19 mouse cellular contexts compared by ENCODE assay signal in the genomic region with DNA sequence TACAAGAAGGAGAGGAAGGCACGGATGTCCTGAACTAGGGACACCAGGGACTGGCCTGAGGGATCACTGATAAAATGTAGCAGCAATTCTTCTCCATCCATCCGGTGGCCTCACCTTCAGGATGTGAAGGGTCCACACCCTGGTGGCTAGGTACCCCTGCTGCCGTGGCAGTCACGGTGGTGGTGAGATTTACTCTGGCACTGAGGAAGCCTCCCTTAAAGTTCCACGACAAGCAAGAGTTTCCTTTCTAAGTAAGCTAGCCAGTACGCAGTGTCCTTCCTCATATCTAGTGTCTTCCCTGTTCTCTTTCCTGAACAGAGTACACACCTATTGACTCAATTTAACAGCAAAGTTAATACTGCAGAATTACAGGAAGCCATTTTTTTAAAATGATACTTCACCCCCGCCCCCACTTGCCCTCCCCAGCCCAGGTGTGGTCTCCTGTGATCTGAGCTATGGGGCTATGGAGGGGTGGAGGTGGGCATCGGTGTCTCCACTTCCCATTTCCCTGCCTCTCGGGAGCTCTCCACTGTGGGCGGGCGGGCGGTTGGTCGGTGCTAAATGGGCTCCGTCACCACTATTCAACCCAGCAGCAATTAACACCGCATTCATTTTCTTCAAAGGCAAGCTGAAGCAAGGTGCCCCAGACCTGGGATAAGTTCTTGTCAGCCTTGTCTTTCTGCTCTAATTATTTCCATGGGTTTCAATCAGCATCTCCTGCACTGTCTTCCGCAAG.
DNase-seq lines count a peak whose midpoint lies in the region; ATAC-seq lines count a peak whose summit lies in the region.
"Had no signal": no experiment of that assay in that cellular context is flagged by ENCODE, and none has a peak within 500 bp of the region (broad histone marks: within the 10 kb centered on the region; RNA-seq: fewer than 3 reads in every experiment).

No protein-coding gene starts in this region.

- 44% methylated on average over 16 of the region's 16 CpGs for WGBS in kidney, embryonic 15.5 days
- 52% methylated on average over 16 of the region's 16 CpGs for WGBS in neural tube, embryonic 13.5 days
- 44% methylated on average over 16 of the region's 16 CpGs for WGBS in forebrain, embryonic 14.5 days

- no peak for ATAC-seq in kidney, embryonic 15.5 days (replicated peaks; ENCODE audit: low FRiP score)
- ATAC-seq in neural tube, embryonic 13.5 days (ENCODE audit: low read depth): no peak
- ATAC-seq in forebrain, embryonic 14.5 days: no peak

- H3K4me2 ChIP-seq in kidney, embryonic 15.5 days: peak overlapping the region; percentile 49; the same call in 1 of the 2 replicates
- H3K4me2 ChIP-seq in neural tube, embryonic 13.5 days: 0 out of 2 replicates have a peak overlapping the region, but pooled peaks have one; percentile 25
- H3K4me2 ChIP-seq in forebrain, embryonic 14.5 days (ENCODE audit: low read length): 0 out of 2 replicates have a peak overlapping the region, but pooled peaks have one; percentile 4
- H3K4me2 ChIP-seq: embryonic facial prominence, embryonic 15.5 days; hindbrain, embryonic 13.5 days; liver, embryonic 11.5 days had no signal

- H3K27ac ChIP-seq in kidney, embryonic 15.5 days: no peak overlapping the region
- H3K27ac ChIP-seq in neural tube, embryonic 13.5 days (replicated peaks): no peak overlapping the region
- no peak overlapping the region for H3K27ac ChIP-seq in forebrain, embryonic 14.5 days (ENCODE audit: low read depth, low read length)
- H3K27ac ChIP-seq: embryonic facial prominence, embryonic 15.5 days; heart, embryonic 10.5 days; hindbrain, embryonic 13.5 days had no signal

- peaks cover 18% of the 10 kb centered on the region; the same call in 1 of the 2 replicates for H3K27me3 ChIP-seq in kidney, embryonic 15.5 days
- no peaks in the 10 kb centered on the region for H3K27me3 ChIP-seq in neural tube, embryonic 13.5 days
- H3K27me3 ChIP-seq in forebrain, embryonic 14.5 days (replicated peaks; ENCODE audit: control insufficient read depth, insufficient read depth, low read length): no peaks in the 10 kb centered on the region
- H3K27me3 ChIP-seq: embryonic facial prominence, embryonic 15.5 days; hindbrain, embryonic 13.5 days had no signal

- H3K9me3 ChIP-seq in kidney, embryonic 15.5 days (replicated peaks): no peaks in the 10 kb centered on the region
- no peaks in the 10 kb centered on the region for H3K9me3 ChIP-seq in neural tube, embryonic 13.5 days
- H3K9me3 ChIP-seq in forebrain, embryonic 14.5 days (replicated peaks; ENCODE audit: control insufficient read depth, low read length): no peaks in the 10 kb centered on the region
- H3K9me3 ChIP-seq: embryonic facial prominence, embryonic 15.5 days; heart, embryonic 10.5 days; hindbrain, embryonic 13.5 days had no signal

- H3K9ac ChIP-seq in kidney, embryonic 15.5 days: no peak overlapping the region
- no peak overlapping the region for H3K9ac ChIP-seq in neural tube, embryonic 13.5 days
- H3K9ac ChIP-seq in forebrain, embryonic 14.5 days (ENCODE audit: low read length): no peak overlapping the region
- H3K9ac ChIP-seq: embryonic facial prominence, embryonic 15.5 days; hindbrain, embryonic 13.5 days had no signal

- no peak for DNase-seq in kidney, postnatal 10 days
- DNase-seq in neural tube, embryonic 10.5 days (ENCODE audit: extremely low spot score, low spot score): no peak
- peak; percentile 46 for DNase-seq in forebrain, embryonic 14.5 days (ENCODE audit: low spot score)
- no peak for DNase-seq in right cerebral cortex, postnatal 36 days (ENCODE audit: low spot score in 2 of 2)
- DNase-seq in ovary, postnatal 36 days (ENCODE audit: low spot score): no peak
- DNase-seq: adrenal gland, postnatal 25 days; cerebellum, adult 9-11 months; heart, postnatal 14 days; kidney, postnatal 25 days; layer of hippocampus, postnatal 36 days; left cerebral cortex, postnatal 4 days; lung, adult 2 months; right cerebral cortex, postnatal 4 days had no signal

- H3K36me3 ChIP-seq in kidney, embryonic 15.5 days: no peaks in the 10 kb centered on the region
- H3K36me3 ChIP-seq in neural tube, embryonic 13.5 days: no peaks in the 10 kb centered on the region
- no peaks in the 10 kb centered on the region for H3K36me3 ChIP-seq in forebrain, embryonic 14.5 days (ENCODE audit: control insufficient read depth, insufficient read depth, low read length)
- H3K36me3 ChIP-seq: embryonic facial prominence, embryonic 15.5 days; heart, embryonic 10.5 days; hindbrain, embryonic 13.5 days had no signal

- H3K4me1 ChIP-seq in kidney, embryonic 15.5 days: peaks cover 9% of the 10 kb centered on the region
- peaks cover 29% of the 10 kb centered on the region for H3K4me1 ChIP-seq in neural tube, embryonic 13.5 days (replicated peaks)
- peaks cover 29% of the 10 kb centered on the region for H3K4me1 ChIP-seq in forebrain, embryonic 14.5 days (ENCODE audit: control insufficient read depth, insufficient read depth, low read length)

- H3K4me3 ChIP-seq in kidney, embryonic 15.5 days (replicated peaks): no peak overlapping the region
- no peak overlapping the region for H3K4me3 ChIP-seq in neural tube, embryonic 13.5 days
- no peak overlapping the region for H3K4me3 ChIP-seq in forebrain, embryonic 14.5 days (ENCODE audit: low read depth, low read length)
- H3K4me3 ChIP-seq: embryonic facial prominence, embryonic 15.5 days; heart, embryonic 10.5 days; hindbrain, embryonic 13.5 days had no signal
